Mouse (Mus musculus): Measurements from ENCODE around the gene Pitx1.

Pitx1 gene

GRCm38 (mm10) chr13:55830833-55831721, 4.9 kb downstream of the Pitx1 start:
- peak in 1 of 2 experiments; percentile 6 for DNase-seq

GRCm38 (mm10) chr13:55830081-55830832, 5.7 kb downstream of the Pitx1 start:
- no peak for DNase-seq

GRCm38 (mm10) chr13:55829018-55829655, 6.9 kb downstream of the Pitx1 start:
- no peak for DNase-seq

GRCm38 (mm10) chr13:55828141-55829017, 7.6 kb downstream of the Pitx1 start:
- DNase-seq, result no peak

- DNase-seq, result no peak
Observed at GRCm38 (mm10) chr13:55827679-55828140, 8.3 kb downstream of the Pitx1 start.

- DNase-seq, result no peak
Observed at GRCm38 (mm10) chr13:55826796-55827678, 9.0 kb downstream of the Pitx1 start.

GRCm38 (mm10) chr13:55826008-55826671, 9.9 kb downstream of the Pitx1 start:
- no peak for DNase-seq

- DNase-seq, result no peak
Observed at GRCm38 (mm10) chr13:55825245-55825681, 10.7 kb downstream of the Pitx1 start.

GRCm38 (mm10) chr13:55824151-55824945, 11.6 kb downstream of the Pitx1 start:
- DNase-seq, result no peak

GRCm38 (mm10) chr13:55822499-55822898, 13.5 kb downstream of the Pitx1 start:
- no peak for DNase-seq

GRCm38 (mm10) chr13:55814834-55815233, 21.2 kb downstream of the Pitx1 start:
- DNase-seq, result no peak

GRCm38 (mm10) chr13:55813490-55814016, 22.4 kb downstream of the Pitx1 start:
- no peak for DNase-seq

- no peak for DNase-seq
Observed at GRCm38 (mm10) chr13:55810947-55811346, 25.0 kb downstream of the Pitx1 start.

- DNase-seq, result no peak
Observed at GRCm38 (mm10) chr13:55809707-55810106, 26.3 kb downstream of the Pitx1 start.

GRCm38 (mm10) chr13:55809041-55809623, 26.9 kb downstream of the Pitx1 start:
- no peak for DNase-seq

GRCm38 (mm10) chr13:55803973-55804372, 32.0 kb downstream of the Pitx1 start:
- DNase-seq, result no peak

- no peak for DNase-seq
Observed at GRCm38 (mm10) chr13:55801246-55801645, 34.7 kb downstream of the Pitx1 start.

GRCm38 (mm10) chr13:55786120-55786519, 49.9 kb downstream of the Pitx1 start:
- no peak for DNase-seq

GRCm38 (mm10) chr13:55784268-55784667, 51.7 kb downstream of the Pitx1 start, which contains the start of gene Catsper3:
TSS of gene Catsper3 (plus strand) at chr13:55784568.
- DNase-seq, result no peak

All from thymus, postnatal 36 days (tissue).